Mouse (Mus musculus): ENCODE data around the gene Fmo5. TPM values are rescaled to one million over a fixed set of nuclear protein-coding genes. Genes with fewer than 3 reads are reported as not detected.

The Fmo5 gene
- 1.8 and 6.8 TPM in 2 replicates for total RNA-seq (2014; fragmentation: Nextera tagmentation)
- 1.5 and 1.8 TPM in 2 replicates for total RNA-seq (2017)

GRCm38 (mm10) chr3:97628391-97629001, at the start of gene Fmo5:
Gene Fmo5 (plus strand): TSS chr3:97628804.
- peak; percentile 81 for ATAC-seq (replicated peaks; ENCODE audit: poor library complexity, severe bottlenecking)

- peak; percentile 86 for ATAC-seq (replicated peaks; ENCODE audit: poor library complexity, severe bottlenecking)
Observed at GRCm38 (mm10) chr3:97585383-97586160, 43.0 kb upstream of the Fmo5 start.

- 0 out of 2 replicates have a peak, but pooled peaks have one; percentile 9 for ATAC-seq (replicated peaks; ENCODE audit: poor library complexity, severe bottlenecking)
Observed at GRCm38 (mm10) chr3:97587656-97588055, 40.9 kb upstream of the Fmo5 start.

- ATAC-seq (replicated peaks; ENCODE audit: poor library complexity, severe bottlenecking) = no peak
Observed at GRCm38 (mm10) chr3:97590699-97591098, 37.9 kb upstream of the Fmo5 start.

GRCm38 (mm10) chr3:97593089-97593488, 35.5 kb upstream of the Fmo5 start:
- ATAC-seq (replicated peaks; ENCODE audit: poor library complexity, severe bottlenecking) = no peak

- peak; percentile 79 for ATAC-seq (replicated peaks; ENCODE audit: poor library complexity, severe bottlenecking)
Observed at GRCm38 (mm10) chr3:97594140-97594539, 34.5 kb upstream of the Fmo5 start.

GRCm38 (mm10) chr3:97595066-97595465, 33.5 kb upstream of the Fmo5 start:
- ATAC-seq (replicated peaks; ENCODE audit: poor library complexity, severe bottlenecking) = no peak

GRCm38 (mm10) chr3:97596796-97597195, 31.8 kb upstream of the Fmo5 start:
- no peak for ATAC-seq (replicated peaks; ENCODE audit: poor library complexity, severe bottlenecking)

- ATAC-seq (replicated peaks; ENCODE audit: poor library complexity, severe bottlenecking) = no peak
Observed at GRCm38 (mm10) chr3:97600050-97600832, 28.4 kb upstream of the Fmo5 start.

GRCm38 (mm10) chr3:97609201-97609844, 19.3 kb upstream of the Fmo5 start:
- ATAC-seq (replicated peaks; ENCODE audit: poor library complexity, severe bottlenecking) = peak; percentile 53

GRCm38 (mm10) chr3:97609845-97610410, 18.7 kb upstream of the Fmo5 start, which contains the start of gene Chd1l:
Gene Chd1l (minus strand): TSS chr3:97610203.
- peak; percentile 92 for ATAC-seq (replicated peaks; ENCODE audit: poor library complexity, severe bottlenecking)

GRCm38 (mm10) chr3:97611021-97611420, 17.6 kb upstream of the Fmo5 start:
- ATAC-seq (replicated peaks; ENCODE audit: poor library complexity, severe bottlenecking) = no peak

- no peak for ATAC-seq (replicated peaks; ENCODE audit: poor library complexity, severe bottlenecking)
Observed at GRCm38 (mm10) chr3:97615154-97615553, 13.4 kb upstream of the Fmo5 start.

GRCm38 (mm10) chr3:97615933-97616332, 12.7 kb upstream of the Fmo5 start:
- ATAC-seq (replicated peaks; ENCODE audit: poor library complexity, severe bottlenecking) = peak; percentile 90

GRCm38 (mm10) chr3:97617091-97617825, 11.3 kb upstream of the Fmo5 start:
- ATAC-seq (replicated peaks; ENCODE audit: poor library complexity, severe bottlenecking) = peak; percentile 39; the same call in 1 of the 2 replicates

- no peak for ATAC-seq (replicated peaks; ENCODE audit: poor library complexity, severe bottlenecking)
Observed at GRCm38 (mm10) chr3:97617899-97618298, 10.7 kb upstream of the Fmo5 start.

GRCm38 (mm10) chr3:97620657-97621056, 7.9 kb upstream of the Fmo5 start:
- no peak for ATAC-seq (replicated peaks; ENCODE audit: poor library complexity, severe bottlenecking)

- no peak for ATAC-seq (replicated peaks; ENCODE audit: poor library complexity, severe bottlenecking)
Observed at GRCm38 (mm10) chr3:97624611-97625010, 4.0 kb upstream of the Fmo5 start.

- peak; percentile 60 for ATAC-seq (replicated peaks; ENCODE audit: poor library complexity, severe bottlenecking)
Observed at GRCm38 (mm10) chr3:97627893-97628292, 711 bp upstream of the Fmo5 start.

Data from granulocyte monocyte progenitor cell, adult 5-6 weeks (primary cell).